Mouse (Mus musculus): Measurements from ENCODE around the gene Rlim. TPM values are rescaled to one million over a fixed set of nuclear protein-coding genes. Genes with fewer than 3 reads are reported as not detected.

Gene Rlim
- total and polyA plus RNA-seq, 2 experiments: 2.7 to 23.9 TPM

DNA sequence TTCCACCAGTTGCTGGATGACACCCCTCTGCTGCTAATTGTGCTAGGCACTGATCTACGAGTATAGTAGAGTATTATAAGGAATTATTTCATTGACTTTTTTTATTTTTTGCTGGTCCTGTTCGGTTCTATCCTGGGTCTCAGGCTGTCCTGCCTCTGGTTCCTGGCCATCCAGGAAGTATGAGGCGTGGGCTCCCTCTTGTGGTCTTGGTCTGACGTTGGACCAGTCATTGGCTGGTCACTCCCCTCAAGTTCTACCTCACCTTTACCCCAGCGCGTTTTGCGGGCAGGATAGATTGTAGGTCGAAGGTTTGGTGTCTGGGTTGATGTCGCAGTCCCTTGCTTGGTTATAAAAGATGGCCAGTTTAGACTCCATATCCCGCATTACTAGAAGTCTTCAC is 10.6 kb upstream of the Rlim start:
- Histone ChIP-seq H3K79me2 (ENCODE audit: control insufficient read depth, insufficient read depth, low read length) (no peaks in the 10 kb centered on the region), H3K27ac (replicated peaks; ENCODE audit: insufficient read depth, low read depth, low read length) (no peak overlapping the region), H3K4me1 (ENCODE audit: control insufficient read depth, insufficient read depth, low read length) (no peaks in the 10 kb centered on the region), H3K4me3 (ENCODE audit: insufficient read depth, low read depth, low read length) (no peak overlapping the region), H3K36me3 (ENCODE audit: control insufficient read depth, insufficient read depth, low read length) (no peaks in the 10 kb centered on the region), H3K9ac (ENCODE audit: low read depth, low read length) (no peak overlapping the region), H3K27me3 (ENCODE audit: control insufficient read depth, insufficient read depth, low read length) (no peaks in the 10 kb centered on the region)
- DNase-seq (ENCODE audit: extremely low read depth, low read depth, low spot score): no peak
- 19% methylated on average over 10 of the region's 10 CpGs for WGBS
- peak; percentile 66 for TF ChIP-seq CTCF (IDR thresholded peaks at IDR 0.05; ENCODE audit: low read depth, low read length)
- TF ChIP-seq POLR2A (IDR thresholded peaks at IDR 0.05; ENCODE audit: extremely low read depth, insufficient read depth, low read length): no peak

GRCm38 (mm10) chrX:103990392-103990791 is 9.3 kb upstream of the Rlim start:
- H3K79me2 ChIP-seq (ENCODE audit: control insufficient read depth, insufficient read depth, low read length): no peaks in the 10 kb centered on the region
- no peak overlapping the region for H3K27ac ChIP-seq (replicated peaks; ENCODE audit: insufficient read depth, low read depth, low read length)
- DNase-seq (ENCODE audit: extremely low read depth, low read depth, low spot score): peak; percentile 39
- H3K4me3 ChIP-seq (ENCODE audit: insufficient read depth, low read depth, low read length): no peak overlapping the region
- 52% methylated on average over 2 of the region's 2 CpGs for WGBS
- no peak for TF ChIP-seq CTCF (IDR thresholded peaks at IDR 0.05; ENCODE audit: low read depth, low read length)
- no peak for TF ChIP-seq POLR2A (IDR thresholded peaks at IDR 0.05; ENCODE audit: extremely low read depth, insufficient read depth, low read length)
- H3K4me1 ChIP-seq (ENCODE audit: control insufficient read depth, insufficient read depth, low read length): no peaks in the 10 kb centered on the region
- no peaks in the 10 kb centered on the region for H3K27me3 ChIP-seq (ENCODE audit: control insufficient read depth, insufficient read depth, low read length)
- H3K9ac ChIP-seq (ENCODE audit: low read depth, low read length): no peak overlapping the region
- H3K36me3 ChIP-seq (ENCODE audit: control insufficient read depth, insufficient read depth, low read length): no peaks in the 10 kb centered on the region

DNA sequence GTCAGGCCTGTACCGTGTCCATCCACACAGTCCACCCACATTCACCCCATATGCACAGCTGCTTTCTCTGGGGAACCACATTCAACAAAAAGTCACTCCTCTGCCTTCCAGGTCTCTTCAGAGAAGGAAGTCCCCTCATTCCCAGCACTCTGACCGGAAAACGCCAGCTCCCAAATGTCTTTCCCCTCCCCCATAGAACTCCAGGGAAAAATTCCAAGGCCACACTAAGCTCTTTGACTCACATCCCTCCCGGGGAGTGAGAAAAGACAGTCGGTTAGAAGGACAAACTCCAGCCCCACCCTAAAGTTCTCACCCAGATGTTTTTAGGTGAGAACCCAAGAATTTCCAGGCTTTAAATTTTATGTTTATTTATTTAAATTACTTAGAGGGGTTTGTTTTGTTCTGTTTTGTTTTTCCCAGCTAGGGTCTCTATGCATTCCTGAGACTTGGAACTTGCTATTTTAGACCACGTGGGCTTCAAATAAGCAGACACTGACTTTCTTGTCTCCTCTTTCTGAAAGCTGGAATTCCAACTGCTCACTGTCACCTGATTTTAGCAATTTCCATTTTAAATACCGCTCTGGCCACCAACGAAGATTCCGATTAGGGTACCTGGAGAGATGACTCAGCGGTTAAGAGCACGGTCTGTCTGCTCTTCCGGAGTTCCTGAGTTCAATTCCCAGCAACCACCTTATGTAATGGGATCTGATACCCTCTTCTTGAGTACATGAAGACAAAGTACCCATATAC is 6.3 kb upstream of the Rlim start:
- Histone ChIP-seq H3K27me3 (ENCODE audit: control insufficient read depth, insufficient read depth, low read length) (no peaks in the 10 kb centered on the region), H3K4me1 (ENCODE audit: control insufficient read depth, insufficient read depth, low read length) (no peaks in the 10 kb centered on the region), H3K9ac (ENCODE audit: low read depth, low read length) (no peak overlapping the region), H3K27ac (replicated peaks; ENCODE audit: insufficient read depth, low read depth, low read length) (no peak overlapping the region), H3K79me2 (ENCODE audit: control insufficient read depth, insufficient read depth, low read length) (no peaks in the 10 kb centered on the region), H3K36me3 (ENCODE audit: control insufficient read depth, insufficient read depth, low read length) (no peaks in the 10 kb centered on the region), H3K4me3 (ENCODE audit: insufficient read depth, low read depth, low read length) (no peak overlapping the region)
- no peak for DNase-seq (ENCODE audit: extremely low read depth, low read depth, low spot score)
- TF ChIP-seq POLR2A (IDR thresholded peaks at IDR 0.05; ENCODE audit: extremely low read depth, insufficient read depth, low read length) (no peak), CTCF (IDR thresholded peaks at IDR 0.05; ENCODE audit: low read depth, low read length) (no peak)
- WGBS: 42% methylated on average over 12 of the region's 12 CpGs

- H3K36me3 ChIP-seq (ENCODE audit: control insufficient read depth, insufficient read depth, low read length): no peaks in the 10 kb centered on the region
- WGBS: 37% methylated on average over 6 of the region's 6 CpGs
- no peaks in the 10 kb centered on the region for H3K79me2 ChIP-seq (ENCODE audit: control insufficient read depth, insufficient read depth, low read length)
- H3K27ac ChIP-seq (replicated peaks; ENCODE audit: insufficient read depth, low read depth, low read length): no peak overlapping the region
- no peaks in the 10 kb centered on the region for H3K4me1 ChIP-seq (ENCODE audit: control insufficient read depth, insufficient read depth, low read length)
- H3K4me3 ChIP-seq (ENCODE audit: insufficient read depth, low read depth, low read length): no peak overlapping the region
- H3K27me3 ChIP-seq (ENCODE audit: control insufficient read depth, insufficient read depth, low read length): no peaks in the 10 kb centered on the region
- no peak overlapping the region for H3K9ac ChIP-seq (ENCODE audit: low read depth, low read length)
- no peak for DNase-seq (ENCODE audit: extremely low read depth, low read depth, low spot score)
- TF ChIP-seq POLR2A (IDR thresholded peaks at IDR 0.05; ENCODE audit: extremely low read depth, insufficient read depth, low read length): no peak
- no peak for TF ChIP-seq CTCF (IDR thresholded peaks at IDR 0.05; ENCODE audit: low read depth, low read length)
These were observed 5.1 kb upstream of the Rlim start for GRCm38 (mm10) chrX:103986159-103986558.

DNA sequence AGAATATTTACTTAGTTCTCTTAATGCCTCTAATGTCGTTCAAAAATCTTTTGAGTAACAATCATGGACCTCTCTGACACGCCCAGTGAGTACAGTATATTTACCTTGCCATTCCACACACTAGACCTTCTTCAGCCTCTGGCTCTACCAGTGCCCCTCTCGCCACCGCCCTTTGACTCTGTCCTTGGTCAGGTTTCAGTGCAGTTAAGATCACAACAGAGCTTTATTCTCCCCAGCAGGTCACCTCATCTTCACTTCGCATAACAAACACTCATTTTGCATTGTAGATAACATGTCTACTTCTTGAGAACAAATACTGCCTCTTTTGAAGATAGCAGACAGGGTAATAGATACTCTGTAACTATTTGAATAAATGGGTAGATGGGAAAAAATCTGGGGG is 3.9 kb upstream of the Rlim start:
- 71% methylated on average over 5 of the region's 5 CpGs for WGBS
- no peaks in the 10 kb centered on the region for H3K4me1 ChIP-seq (ENCODE audit: control insufficient read depth, insufficient read depth, low read length)
- no peaks in the 10 kb centered on the region for H3K27me3 ChIP-seq (ENCODE audit: control insufficient read depth, insufficient read depth, low read length)
- H3K79me2 ChIP-seq (ENCODE audit: control insufficient read depth, insufficient read depth, low read length): peaks cover 5% of the 10 kb centered on the region; the same call in 1 of the 2 replicates
- no peak overlapping the region for H3K9ac ChIP-seq (ENCODE audit: low read depth, low read length)
- DNase-seq (ENCODE audit: extremely low read depth, low read depth, low spot score): no peak
- H3K4me3 ChIP-seq (ENCODE audit: insufficient read depth, low read depth, low read length): no peak overlapping the region
- H3K36me3 ChIP-seq (ENCODE audit: control insufficient read depth, insufficient read depth, low read length): no peaks in the 10 kb centered on the region
- no peak overlapping the region for H3K27ac ChIP-seq (replicated peaks; ENCODE audit: insufficient read depth, low read depth, low read length)
- TF ChIP-seq CTCF (IDR thresholded peaks at IDR 0.05; ENCODE audit: low read depth, low read length) (no peak), POLR2A (IDR thresholded peaks at IDR 0.05; ENCODE audit: extremely low read depth, insufficient read depth, low read length) (no peak)

DNA sequence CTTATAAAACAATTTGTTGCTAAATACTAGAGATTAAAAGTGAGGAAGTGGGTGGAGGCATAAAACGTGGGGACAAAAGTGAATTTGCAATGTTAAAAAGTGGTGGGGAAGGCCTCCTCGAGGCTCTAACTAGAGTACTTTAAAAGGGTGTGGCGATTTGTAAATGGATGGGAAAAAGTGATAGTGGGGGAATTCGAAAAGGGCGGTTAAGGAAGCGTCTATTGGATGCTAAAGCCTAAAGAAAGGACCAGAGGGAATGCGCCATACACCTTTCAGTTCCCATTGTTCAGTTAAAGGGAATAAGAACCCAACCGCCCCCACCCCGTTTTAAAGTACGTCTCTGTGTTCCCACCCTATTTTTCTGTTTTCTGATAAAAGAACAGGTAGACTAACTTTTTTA is 722 bp upstream of the Rlim start:
- peak overlapping the region; percentile 63; the same call in 1 of the 2 replicates for H3K4me3 ChIP-seq (ENCODE audit: insufficient read depth, low read depth, low read length)
- peaks cover 3% of the 10 kb centered on the region; the same call in 1 of the 2 replicates for H3K4me1 ChIP-seq (ENCODE audit: control insufficient read depth, insufficient read depth, low read length)
- no peak for TF ChIP-seq CTCF (IDR thresholded peaks at IDR 0.05; ENCODE audit: low read depth, low read length)
- no peak for TF ChIP-seq POLR2A (IDR thresholded peaks at IDR 0.05; ENCODE audit: extremely low read depth, insufficient read depth, low read length)
- H3K27me3 ChIP-seq (ENCODE audit: control insufficient read depth, insufficient read depth, low read length): no peaks in the 10 kb centered on the region
- no peak for DNase-seq (ENCODE audit: extremely low read depth, low read depth, low spot score)
- H3K36me3 ChIP-seq (ENCODE audit: control insufficient read depth, insufficient read depth, low read length): peaks cover 3% of the 10 kb centered on the region; the same call in 1 of the 2 replicates
- no peak overlapping the region for H3K9ac ChIP-seq (ENCODE audit: low read depth, low read length)
- WGBS: 80% methylated on average over 10 of the region's 10 CpGs
- H3K27ac ChIP-seq (replicated peaks; ENCODE audit: insufficient read depth, low read depth, low read length): peak overlapping the region; percentile 77; the same call in 1 of the 2 replicates
- H3K79me2 ChIP-seq (ENCODE audit: control insufficient read depth, insufficient read depth, low read length): peaks cover 5% of the 10 kb centered on the region; the same call in 1 of the 2 replicates
